Mouse (Mus musculus) monocyte, adult 2 months (primary cell): ENCODE data around the gene Rnase2a.
"Not testable (repeated sequence)": the region's sequence is repeated elsewhere in the genome, so short reads cannot be mapped to it uniquely, and the experiment has no call there.

Experiments
- DNase-seq, 2 experiments: peaks; one replicate each; pipeline ENCODE4 v3.0.0; 2022; ENCODE audit warnings: low spot score in 2 of 2, low read depth in 1 of 2

Gene Rnase2a

GRCm38 (mm10) chr14:51256041-51256440 is at the start of gene Rnase2a:
Rnase2a (minus strand) TSS chr14:51256112.
- peak in 1 of 2 experiments; percentile 33 for DNase-seq

GRCm38 (mm10) chr14:51291505-51291904 is 35.6 kb upstream of the Rnase2a start:
- DNase-seq: no peak

- DNase-seq: peak in 1 of 2 experiments; percentile 29
These were observed 22.6 kb upstream of the Rnase2a start for GRCm38 (mm10) chr14:51278515-51278914.

GRCm38 (mm10) chr14:51268677-51269076 is 12.8 kb upstream of the Rnase2a start:
- no peak for DNase-seq

- peak in 1 of 2 experiments; percentile 47 for DNase-seq
These were observed 10.2 kb upstream of the Rnase2a start for GRCm38 (mm10) chr14:51266113-51266512.

- DNase-seq: no peak
These were observed 9.8 kb upstream of the Rnase2a start for GRCm38 (mm10) chr14:51265667-51266066.

- DNase-seq: no peak
These were observed 6.5 kb upstream of the Rnase2a start for GRCm38 (mm10) chr14:51262397-51262796.

GRCm38 (mm10) chr14:51259741-51260140 is 3.8 kb upstream of the Rnase2a start:
- no peak for DNase-seq

- no peak for DNase-seq
These were observed 2.3 kb downstream of the Rnase2a start for GRCm38 (mm10) chr14:51253569-51253968.

GRCm38 (mm10) chr14:51252206-51252605 is 3.7 kb downstream of the Rnase2a start:
- not testable (repeated sequence) for DNase-seq

- no peak for DNase-seq
These were observed 5.6 kb downstream of the Rnase2a start for GRCm38 (mm10) chr14:51250348-51250747.

GRCm38 (mm10) chr14:51247736-51248135 is 8.2 kb downstream of the Rnase2a start:
- no peak for DNase-seq

GRCm38 (mm10) chr14:51240899-51241298 is 15.0 kb downstream of the Rnase2a start:
- peak in 1 of 2 experiments; percentile 28 for DNase-seq

- DNase-seq: not testable (repeated sequence)
These were observed 18.4 kb downstream of the Rnase2a start for GRCm38 (mm10) chr14:51237488-51237887.

GRCm38 (mm10) chr14:51229657-51230056 is 26.3 kb downstream of the Rnase2a start:
- DNase-seq: not testable (repeated sequence)

GRCm38 (mm10) chr14:51220075-51220474 is 35.8 kb downstream of the Rnase2a start:
- DNase-seq: not testable (repeated sequence)
